Mouse (Mus musculus): ENCODE data around the gene Kif1a. TPM values are rescaled to one million over a fixed set of nuclear protein-coding genes. Genes with fewer than 3 reads are reported as not detected.

Kif1a gene
- total RNA-seq, 1 experiment = 10.2 TPM

DNA sequence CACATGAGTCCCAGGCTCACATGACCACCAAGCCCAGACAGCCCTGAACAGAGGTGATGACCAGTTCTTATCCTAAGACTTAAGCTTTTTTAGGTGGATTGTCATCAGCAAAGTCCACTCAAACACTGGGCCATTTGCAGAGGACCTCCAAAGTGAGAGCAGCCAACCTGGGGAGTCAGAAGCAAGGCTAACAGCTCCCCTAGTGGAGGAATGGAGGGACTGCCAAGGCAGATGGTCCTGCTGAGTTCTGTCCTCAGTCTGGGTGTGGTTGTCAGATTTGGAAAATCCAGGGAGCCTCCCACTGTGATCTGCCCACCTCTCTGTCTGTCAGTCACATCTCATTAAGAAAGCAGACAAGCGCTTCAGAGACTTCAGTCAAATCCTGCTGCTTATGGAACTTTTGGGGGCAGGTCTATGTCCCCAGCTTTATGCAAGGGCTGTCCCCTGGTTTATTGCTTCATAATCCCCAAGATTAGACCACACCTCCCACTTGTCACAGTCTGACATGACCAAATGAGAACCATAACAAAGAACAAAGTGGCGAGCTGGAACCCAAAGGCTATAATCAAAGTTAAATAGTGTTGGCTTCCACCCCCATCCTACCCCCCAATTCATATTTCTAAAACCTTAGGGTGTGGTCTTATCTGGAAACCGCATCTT, 20.7 kb downstream of the Kif1a start:
- Histone ChIP-seq H3K4me1 (ENCODE audit: control insufficient read depth in 2 of 2, insufficient read depth in 2 of 2, low read length in 2 of 2, poor library complexity in 1 of 2) (peaks cover 0 to 3% of the 10 kb centered on the region in 2 experiments; a peak in 1 of 4 replicates), H3K9me3 (ENCODE audit: control insufficient read depth, insufficient read depth, low read depth, low read length) (no peaks in the 10 kb centered on the region), H3K9ac (ENCODE audit: insufficient read depth, low read depth, low read length, poor library complexity, severe bottlenecking) (no peak overlapping the region), H3K27ac (ENCODE audit: insufficient read depth, low read depth, low read length, poor library complexity, severe bottlenecking) (no peak overlapping the region), H3K36me3 (ENCODE audit: control insufficient read depth, insufficient read depth, low read length, poor library complexity, severe bottlenecking) (no peaks in the 10 kb centered on the region), H3K4me3 (ENCODE audit: insufficient read depth in 1 of 2, low read depth in 1 of 2, low read length in 2 of 2, poor library complexity in 1 of 2, severe bottlenecking in 1 of 2) (no peak overlapping the region)
- peak; percentile 43 for DNase-seq (ENCODE audit: low read depth, low spot score)
- TF ChIP-seq ZC3H11A (IDR thresholded peaks at IDR 0.05; ENCODE audit: borderline replicate concordance, low read depth, low read length) = no peak
- no peak for TF ChIP-seq CHD2 (IDR thresholded peaks at IDR 0.05; ENCODE audit: low read depth, low read length)
- TF ChIP-seq HCFC1 (IDR thresholded peaks at IDR 0.05; ENCODE audit: borderline replicate concordance, insufficient read depth, low read length) = no peak
- no peak for TF ChIP-seq MAFK (IDR thresholded peaks at IDR 0.05; ENCODE audit: insufficient read depth, low read depth, low read length)
- no peak for TF ChIP-seq ZNF384 (IDR thresholded peaks at IDR 0.05; ENCODE audit: low read depth, low read length)
- in situ Hi-C loops (cut with MboI; ENCODE audit: low sequenced_read_pairs in 2 of 2, unreplicated experiment in 2 of 2) = no loop called here

DNA sequence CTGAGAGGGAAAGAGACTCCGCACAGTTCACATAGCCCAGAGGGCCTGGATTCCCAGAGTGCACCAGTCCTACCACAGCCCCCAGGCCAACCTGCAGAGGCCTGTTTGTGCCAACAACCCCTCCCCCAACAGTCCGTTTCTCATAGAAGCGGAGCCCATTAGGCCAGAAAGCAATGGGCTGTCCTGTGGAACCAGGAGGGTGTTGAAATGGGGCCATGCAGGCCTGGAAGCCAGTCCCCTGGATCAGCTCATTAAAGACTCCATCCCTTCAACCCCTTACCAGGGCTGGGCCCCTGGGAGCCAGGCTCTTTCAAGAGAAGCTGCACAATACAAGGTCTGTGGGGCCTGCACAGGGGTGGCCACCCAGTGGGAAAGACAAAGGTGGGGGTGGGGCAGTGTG, 22.1 kb downstream of the Kif1a start:
- no peak for TF ChIP-seq ZNF384 (IDR thresholded peaks at IDR 0.05; ENCODE audit: low read depth, low read length)
- TF ChIP-seq HCFC1 (IDR thresholded peaks at IDR 0.05; ENCODE audit: borderline replicate concordance, insufficient read depth, low read length) = no peak
- TF ChIP-seq MAFK (IDR thresholded peaks at IDR 0.05; ENCODE audit: insufficient read depth, low read depth, low read length) = no peak
- TF ChIP-seq ZC3H11A (IDR thresholded peaks at IDR 0.05; ENCODE audit: borderline replicate concordance, low read depth, low read length) = no peak
- TF ChIP-seq CHD2 (IDR thresholded peaks at IDR 0.05; ENCODE audit: low read depth, low read length) = no peak
- Histone ChIP-seq H3K9ac (ENCODE audit: insufficient read depth, low read depth, low read length, poor library complexity, severe bottlenecking) (no peak overlapping the region), H3K9me3 (ENCODE audit: control insufficient read depth, insufficient read depth, low read depth, low read length) (no peaks in the 10 kb centered on the region), H3K36me3 (ENCODE audit: control insufficient read depth, insufficient read depth, low read length, poor library complexity, severe bottlenecking) (no peaks in the 10 kb centered on the region), H3K4me1 (ENCODE audit: control insufficient read depth in 2 of 2, insufficient read depth in 2 of 2, low read length in 2 of 2, poor library complexity in 1 of 2) (peaks cover 0 to 3% of the 10 kb centered on the region in 2 experiments; a peak in 1 of 4 replicates), H3K4me3 (ENCODE audit: insufficient read depth in 1 of 2, low read depth in 1 of 2, low read length in 2 of 2, poor library complexity in 1 of 2, severe bottlenecking in 1 of 2) (no peak overlapping the region), H3K27ac (ENCODE audit: insufficient read depth, low read depth, low read length, poor library complexity, severe bottlenecking) (no peak overlapping the region)
- in situ Hi-C loops (cut with MboI; ENCODE audit: low sequenced_read_pairs in 2 of 2, unreplicated experiment in 2 of 2) = no loop called here
- DNase-seq (ENCODE audit: low read depth, low spot score) = no peak

DNA sequence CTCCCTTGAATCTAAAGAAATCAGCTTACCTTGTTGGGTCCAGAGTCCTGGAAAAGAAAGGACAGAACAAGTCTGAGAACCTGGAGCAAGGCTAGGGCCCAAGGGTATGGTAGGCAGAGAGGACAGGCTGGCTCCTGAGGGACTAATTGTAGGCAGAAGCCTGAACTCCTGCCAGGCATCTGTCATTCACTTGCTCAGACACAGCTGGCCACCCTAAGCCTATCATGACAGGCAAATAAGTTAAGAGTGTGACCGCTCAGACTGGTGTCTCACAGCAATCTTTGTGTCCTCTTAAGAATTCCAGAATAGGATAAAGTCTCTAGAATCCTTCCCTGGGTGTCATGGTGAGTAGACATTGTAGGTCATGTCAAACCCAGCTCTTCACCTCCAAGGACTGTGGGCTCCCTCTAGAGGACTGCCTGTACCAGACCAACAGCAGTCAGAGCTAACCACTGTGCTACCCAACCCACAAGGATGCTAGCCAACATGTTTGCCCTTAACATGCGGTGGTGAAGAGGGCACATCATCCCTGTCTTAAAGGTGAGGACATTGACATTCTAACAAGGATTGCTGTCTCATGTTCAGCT, 29.4 kb downstream of the Kif1a start:
- Histone ChIP-seq H3K36me3 (ENCODE audit: control insufficient read depth, insufficient read depth, low read length, poor library complexity, severe bottlenecking) (no peaks in the 10 kb centered on the region; the same call in 1 of the 2 replicates), H3K27ac (ENCODE audit: insufficient read depth, low read depth, low read length, poor library complexity, severe bottlenecking) (no peak overlapping the region), H3K4me3 (ENCODE audit: insufficient read depth in 1 of 2, low read depth in 1 of 2, low read length in 2 of 2, poor library complexity in 1 of 2, severe bottlenecking in 1 of 2) (no peak overlapping the region), H3K4me1 (ENCODE audit: control insufficient read depth in 2 of 2, insufficient read depth in 2 of 2, low read length in 2 of 2, poor library complexity in 1 of 2) (no peaks in the 10 kb centered on the region), H3K9ac (ENCODE audit: insufficient read depth, low read depth, low read length, poor library complexity, severe bottlenecking) (no peak overlapping the region), H3K9me3 (ENCODE audit: control insufficient read depth, insufficient read depth, low read depth, low read length) (no peaks in the 10 kb centered on the region)
- in situ Hi-C loops (cut with MboI; ENCODE audit: low sequenced_read_pairs in 2 of 2, unreplicated experiment in 2 of 2) = no loop called here
- DNase-seq (ENCODE audit: low read depth, low spot score) = no peak
- no peak for TF ChIP-seq ZC3H11A (IDR thresholded peaks at IDR 0.05; ENCODE audit: borderline replicate concordance, low read depth, low read length)

DNA sequence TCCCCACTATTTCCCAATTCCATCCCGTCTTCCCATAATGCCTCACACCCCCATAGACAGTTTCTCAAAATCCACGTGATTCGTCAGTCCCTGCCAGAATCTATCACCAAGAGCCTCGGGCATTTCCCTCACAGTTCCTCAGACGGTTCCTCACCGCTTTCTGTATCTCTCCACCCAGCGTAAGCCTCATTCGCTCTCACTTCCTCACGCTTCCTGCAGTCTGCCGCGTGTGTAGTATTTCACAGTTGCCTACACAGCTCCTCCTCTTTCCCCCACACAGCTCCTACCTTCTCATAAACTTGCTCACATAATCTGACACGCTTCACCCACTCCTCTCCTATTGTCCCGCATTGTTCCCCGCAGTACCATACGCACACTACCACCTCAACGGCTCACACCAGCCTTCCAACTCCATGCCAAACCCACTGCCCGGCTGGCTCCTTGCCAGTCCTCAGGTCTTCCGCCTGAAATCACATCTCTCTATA, 30.2 kb downstream of the Kif1a start:
- Histone ChIP-seq H3K36me3 (ENCODE audit: control insufficient read depth, insufficient read depth, low read length, poor library complexity, severe bottlenecking) (no peaks in the 10 kb centered on the region; the same call in 1 of the 2 replicates), H3K27ac (ENCODE audit: insufficient read depth, low read depth, low read length, poor library complexity, severe bottlenecking) (no peak overlapping the region), H3K9me3 (ENCODE audit: control insufficient read depth, insufficient read depth, low read depth, low read length) (no peaks in the 10 kb centered on the region), H3K4me1 (ENCODE audit: control insufficient read depth in 2 of 2, insufficient read depth in 2 of 2, low read length in 2 of 2, poor library complexity in 1 of 2) (no peaks in the 10 kb centered on the region), H3K9ac (ENCODE audit: insufficient read depth, low read depth, low read length, poor library complexity, severe bottlenecking) (no peak overlapping the region), H3K4me3 (ENCODE audit: insufficient read depth in 1 of 2, low read depth in 1 of 2, low read length in 2 of 2, poor library complexity in 1 of 2, severe bottlenecking in 1 of 2) (no peak overlapping the region)
- TF ChIP-seq HCFC1 (IDR thresholded peaks at IDR 0.05; ENCODE audit: borderline replicate concordance, insufficient read depth, low read length) = no peak
- TF ChIP-seq ZNF384 (IDR thresholded peaks at IDR 0.05; ENCODE audit: low read depth, low read length) = no peak
- TF ChIP-seq MAFK (IDR thresholded peaks at IDR 0.05; ENCODE audit: insufficient read depth, low read depth, low read length) = no peak
- in situ Hi-C loops (cut with MboI; ENCODE audit: low sequenced_read_pairs in 2 of 2, unreplicated experiment in 2 of 2) = no loop called here
- no peak for DNase-seq (ENCODE audit: low read depth, low spot score)

Data from ES-E14 (cell line).